Comparison of ENCODE assay signal across 16 mouse cellular contexts in the genomic region with DNA sequence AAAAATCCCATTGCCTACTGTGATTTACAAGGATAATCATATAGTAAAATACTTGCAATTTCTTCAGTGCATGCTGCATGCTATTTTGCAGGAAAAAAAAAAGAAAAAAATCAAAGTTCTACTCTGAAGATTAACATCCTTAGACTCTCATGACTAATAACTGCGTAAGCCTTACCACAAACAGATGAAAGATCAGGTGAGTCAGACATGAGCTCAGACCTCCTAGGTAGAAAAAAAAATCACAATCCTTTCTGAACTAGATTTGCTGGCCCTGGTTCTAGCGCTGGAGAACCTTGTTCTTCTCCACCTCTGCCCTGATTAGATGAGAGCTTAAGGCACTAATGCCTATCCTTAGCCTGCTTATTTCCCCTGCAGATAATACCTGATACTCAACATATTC.
DNase-seq lines count a peak whose midpoint lies in the region; ATAC-seq lines count a peak whose summit lies in the region.
"Had no signal": no experiment of that assay in that cellular context is flagged by ENCODE, and none has a peak within 500 bp of the region (broad histone marks: within the 10 kb centered on the region; RNA-seq: fewer than 3 reads in every experiment).

No protein-coding gene starts in this region.

- ATAC-seq in monocyte, adult 5-6 weeks (replicated peaks; ENCODE audit: insufficient number of reproducible peaks, low FRiP score, low TSS enrichment, poor library complexity, severe bottlenecking) = no peak
- ATAC-seq: CD4-positive, CD25-positive, alpha-beta regulatory T cell, adult 4 months; forebrain, embryonic 14.5 days; forebrain, embryonic 16.5 days had no signal

- peak; percentile 27 to 60 for DNase-seq in adrenal gland, adult (ENCODE audit: inconsistent age in 2 of 2, low spot score in 1 of 2)
- no peak for DNase-seq in adrenal gland, postnatal 10 days
- peak; percentile 74 for DNase-seq in 3T3-L1 (ENCODE audit: low read depth, low spot score)
- peak; percentile 62 for DNase-seq in NIH3T3 (ENCODE audit: low read depth)
- no peak for DNase-seq in cerebellum, adult 9-11 months
- DNase-seq: adrenal gland, postnatal 25 days; cerebellum, adult 11-12 months; cerebellum, adult 2 months; cerebellum, adult 9-10 months; cerebellum, postnatal 14 days; cerebellum, postnatal 36 days; embryo, embryonic 11 days had no signal

Comparison
In these comparisons a context has a peak if more than half of its experiments do, and no peak if none do; other contexts are left out.
1. DNase-seq: peak in adrenal gland, adult (2 of 2), 3T3-L1 (single experiment) and NIH3T3 (single experiment); none in adrenal gland, postnatal 10 days (single experiment) and cerebellum, adult 9-11 months (single experiment).